Mouse (Mus musculus) C2C12 (cell line): Measurements from ENCODE around the gene Ada.

Experiments
- CEBPB ChIP-seq: IDR thresholded peaks from one replicate; pipeline ENCODE4 v1.6.1; 2011; ENCODE audit warnings: low read depth, mild to moderate bottlenecking, control low read depth, moderate library complexity
- CTCF ChIP-seq: IDR thresholded peaks from one replicate; pipeline ENCODE4 v1.5.1; 2011; ENCODE audit not compliant: control insufficient read depth, insufficient read depth, insufficient read length
- MAX ChIP-seq: IDR thresholded peaks from one replicate; pipeline ENCODE4 v1.6.1; 2011; ENCODE audit warnings: mild to moderate bottlenecking, control low read depth
- MYOD1 ChIP-seq: IDR thresholded peaks from one replicate; pipeline ENCODE4 v1.6.1; 2011; ENCODE audit warnings: low read depth; ENCODE audit not compliant: control insufficient read depth, insufficient read length
- MYOG ChIP-seq: IDR thresholded peaks from one replicate; pipeline ENCODE4 v1.6.1; 2011; ENCODE audit not compliant: control insufficient read depth, insufficient read length; ENCODE audit errors: extremely low read depth
- USF1 ChIP-seq: IDR thresholded peaks from one replicate; pipeline ENCODE4 v1.6.1; 2011; ENCODE audit warnings: low read depth, mild to moderate bottlenecking, control low read depth, moderate library complexity

DNA sequence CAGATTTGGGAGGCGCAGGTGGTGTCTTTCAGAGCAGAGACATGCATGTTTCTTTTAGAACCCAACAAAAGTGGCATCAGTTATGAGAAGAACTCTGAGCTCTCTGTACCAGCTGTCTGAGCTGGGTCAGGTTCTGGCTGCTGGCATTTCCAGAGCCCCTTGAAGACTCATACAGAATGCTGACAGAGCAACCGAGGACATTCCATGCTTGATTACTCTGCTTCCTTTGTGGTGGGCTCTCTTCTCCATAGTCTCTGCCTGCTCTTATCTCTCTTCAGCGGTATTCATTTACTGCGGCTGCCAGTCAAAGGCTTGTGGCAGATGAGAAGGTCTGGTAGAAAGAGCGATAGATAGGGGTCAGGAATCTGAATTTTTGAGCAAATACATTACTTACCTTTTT is 63.8 kb downstream of the Ada start:
- no peak for TF ChIP-seq MYOD1
- no peak for TF ChIP-seq CTCF
- TF ChIP-seq MAX = no peak
- TF ChIP-seq USF1 = no peak
- TF ChIP-seq CEBPB = no peak
- no peak for TF ChIP-seq MYOG
